Mouse (Mus musculus): Measurements from ENCODE around the gene 1700020L24Rik.

GRCm38 (mm10) chr11:83409792-83410291 lies 27.6 kb upstream of the 1700020L24Rik start:
- no peak for TF ChIP-seq EP300 (IDR thresholded peaks at IDR 0.05; ENCODE audit: insufficient read depth, low read depth, low read length)
- TF ChIP-seq POLR2A (IDR thresholded peaks at IDR 0.05; ENCODE audit: insufficient read depth, low read length), result no peak
